In genomic region chr12:15838201-15838600, GRCm38 (mm10) we compare ENCODE assay signal across 30 mouse cellular contexts.
"Had no signal": no experiment of that assay in that cellular context is flagged by ENCODE, and none has a peak within 500 bp of the region (broad histone marks: within the 10 kb centered on the region; RNA-seq: fewer than 3 reads in every experiment).

No protein-coding gene starts in this region.

- H3K36me3 ChIP-seq: heart, embryonic 13.5 days; heart, embryonic 15.5 days; hindbrain, embryonic 10.5 days; hindbrain, embryonic 12.5 days; intestine, embryonic 15.5 days; kidney, embryonic 15.5 days; limb, embryonic 13.5 days; limb, embryonic 15.5 days; liver, embryonic 13.5 days; liver, embryonic 15.5 days had no signal

- H3K4me1 ChIP-seq: heart, embryonic 13.5 days; heart, embryonic 15.5 days; hindbrain, embryonic 10.5 days; hindbrain, embryonic 12.5 days; intestine, embryonic 15.5 days; kidney, embryonic 15.5 days; limb, embryonic 13.5 days; limb, embryonic 15.5 days; liver, embryonic 13.5 days; liver, embryonic 15.5 days had no signal

- ATAC-seq: hindbrain, embryonic 16.5 days; inflammation-experienced regulatory T-cells, adult 6 months; intestine, embryonic 15.5 days; intestine, postnatal 0 days; liver, postnatal 0 days had no signal

- DNase-seq: gastrocnemius, postnatal 14 days; gastrocnemius, postnatal 36 days; heart, adult 2 months; heart, postnatal 14 days; heart, postnatal 4 days; kidney, adult 18-20 months; kidney, adult 8-10 months; kidney, postnatal 14 days; kidney, postnatal 36 days; layer of hippocampus, adult 9-11 months; layer of hippocampus, postnatal 36 days; left cerebral cortex, postnatal 4 days; liver, embryonic 13.5 days; liver, postnatal 0 days had no signal

- H3K4me2 ChIP-seq: heart, embryonic 11.5 days; heart, embryonic 13.5 days; heart, embryonic 15.5 days; hindbrain, embryonic 12.5 days; hindbrain, embryonic 14.5 days; intestine, embryonic 15.5 days; kidney, embryonic 15.5 days; limb, embryonic 13.5 days; limb, embryonic 15.5 days; liver, embryonic 11.5 days; liver, embryonic 13.5 days; liver, embryonic 15.5 days had no signal

- H3K4me3 ChIP-seq: heart, adult 2 months; heart, embryonic 13.5 days; heart, embryonic 15.5 days; hindbrain, embryonic 10.5 days; hindbrain, embryonic 12.5 days; intestine, embryonic 15.5 days; kidney, embryonic 15.5 days; limb, embryonic 13.5 days; limb, embryonic 15.5 days; liver, embryonic 13.5 days; liver, embryonic 15.5 days had no signal

- H3K9me3 ChIP-seq: heart, embryonic 13.5 days; heart, embryonic 15.5 days; hindbrain, embryonic 10.5 days; hindbrain, embryonic 12.5 days; intestine, embryonic 15.5 days; kidney, embryonic 15.5 days; limb, embryonic 13.5 days; limb, embryonic 15.5 days; liver, embryonic 13.5 days; liver, embryonic 15.5 days had no signal

- H3K27me3 ChIP-seq: heart, embryonic 13.5 days; heart, embryonic 15.5 days; hindbrain, embryonic 12.5 days; intestine, embryonic 15.5 days; kidney, embryonic 15.5 days; limb, embryonic 13.5 days; limb, embryonic 15.5 days; liver, embryonic 13.5 days; liver, embryonic 15.5 days had no signal

- H3K27ac ChIP-seq: heart, adult 2 months; heart, embryonic 13.5 days; heart, embryonic 15.5 days; hindbrain, embryonic 10.5 days; hindbrain, embryonic 12.5 days; hindbrain, embryonic 14.5 days; intestine, embryonic 15.5 days; kidney, embryonic 15.5 days; kidney, postnatal 0 days; limb, embryonic 13.5 days; limb, embryonic 15.5 days; liver, embryonic 13.5 days; liver, embryonic 15.5 days had no signal

- H3K9ac ChIP-seq: heart, embryonic 13.5 days; heart, embryonic 15.5 days; hindbrain, embryonic 12.5 days; hindbrain, embryonic 14.5 days; intestine, embryonic 15.5 days; kidney, embryonic 15.5 days; limb, embryonic 13.5 days; limb, embryonic 15.5 days; liver, embryonic 13.5 days; liver, embryonic 15.5 days; liver, postnatal 0 days had no signal
